Mouse (Mus musculus) hematopoietic stem cell, adult 5-6 weeks (primary cell): ENCODE data around the gene Slc18a2. TPM values are rescaled to one million over a fixed set of nuclear protein-coding genes. Genes with fewer than 3 reads are reported as not detected.

ENCODE experiments used
- ATAC-seq, 2 experiments: fragments of 125-278 bp in 1 of 2; replicated peaks in 1 of 2; 2 replicates each; pipeline ENCODE4 v1.8.0; 2016 to 2017; ENCODE audit warnings: inconsistent platforms in 2 of 2, mild to moderate bottlenecking in 2 of 2, moderate number of reproducible peaks in 2 of 2, low read depth in 1 of 2, moderate TSS enrichment in 1 of 2; ENCODE audit not compliant: low FRiP score in 2 of 2, poor library complexity in 2 of 2, severe bottlenecking in 2 of 2, insufficient read depth in 1 of 2, low TSS enrichment in 1 of 2
- total RNA-seq: library from RNA; stranded (forward); fragments of 172-1452, 232-1000 nt; gene quantifications from 2 replicates; pipeline ENCODE4 v1.2.3, GENCODE M21; 2017

Slc18a2 gene
- total RNA-seq: 29.2 and 35.1 TPM in 2 replicates

GRCm38 (mm10) chr19:59260718-59261442 is at the start of gene Slc18a2:
TSS of gene Slc18a2 (plus strand) at chr19:59260896.
- peak; percentile 55 to 70 for ATAC-seq

DNA sequence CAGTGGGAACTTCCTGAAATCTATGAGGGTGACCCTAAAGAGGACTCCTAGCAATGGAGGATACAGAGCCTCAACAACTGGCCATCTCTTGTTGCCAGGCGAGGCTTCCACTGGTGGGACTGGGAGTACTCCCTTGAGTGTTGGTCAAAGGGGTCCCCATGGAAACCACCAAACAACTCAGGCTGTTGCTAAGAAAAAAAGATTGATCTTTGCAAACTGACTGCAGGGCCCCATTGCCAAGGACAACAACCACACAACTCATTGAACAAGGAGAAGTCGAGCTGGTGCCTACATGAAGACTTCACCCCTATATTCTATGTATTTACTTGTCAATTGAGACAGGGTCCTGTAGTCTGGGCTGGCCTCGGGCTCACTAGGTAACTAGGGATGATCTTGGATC is 43.8 kb upstream of the Slc18a2 start:
- ATAC-seq: no peak

- ATAC-seq: no peak
Observed at GRCm38 (mm10) chr19:59218991-59219390, 41.7 kb upstream of the Slc18a2 start, which contains the start of gene Kcnk18. TSS of gene Kcnk18 (plus strand) at chr19:59219214.

- ATAC-seq: no peak
Observed at GRCm38 (mm10) chr19:59221131-59221530, 39.6 kb upstream of the Slc18a2 start.

DNA sequence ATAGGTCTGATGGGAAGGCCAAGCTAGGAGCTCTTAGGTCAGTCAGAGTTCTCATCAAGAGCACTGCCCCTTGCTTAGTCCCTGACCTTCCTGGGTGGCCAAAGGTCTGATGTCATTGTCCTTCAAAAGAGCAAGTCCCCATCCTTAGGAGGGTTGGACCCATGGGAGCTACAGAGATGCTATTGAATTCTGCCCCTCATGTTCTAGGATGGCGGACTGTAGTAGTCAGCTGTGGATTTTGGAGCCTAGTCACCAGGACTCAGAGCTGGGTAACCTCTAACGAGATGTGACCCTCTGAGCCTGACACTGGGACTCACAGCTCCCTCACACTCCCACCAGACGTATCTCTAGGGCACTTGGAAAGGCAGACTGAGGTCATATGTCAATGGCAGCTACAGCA is 32.3 kb upstream of the Slc18a2 start:
- ATAC-seq: no peak

DNA sequence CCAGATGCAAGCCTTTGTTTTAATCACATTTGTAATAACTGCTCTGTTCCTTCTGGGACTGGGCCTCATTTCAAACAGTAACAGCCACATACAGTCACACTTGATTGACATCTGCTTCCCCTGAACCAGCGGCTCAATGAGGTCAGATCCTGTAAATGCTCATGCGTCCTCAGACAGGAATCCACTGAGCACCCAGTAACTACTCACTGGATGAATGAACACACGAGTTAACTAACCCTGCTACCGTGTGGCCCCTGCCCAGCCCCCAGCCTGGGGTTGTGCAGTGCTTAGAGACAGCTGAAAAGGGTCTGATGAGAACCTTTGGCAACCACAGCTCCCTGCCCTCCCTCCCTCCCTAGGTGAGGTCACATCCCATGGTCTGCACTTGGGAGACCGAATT is 27.9 kb upstream of the Slc18a2 start:
- ATAC-seq: no peak

DNA sequence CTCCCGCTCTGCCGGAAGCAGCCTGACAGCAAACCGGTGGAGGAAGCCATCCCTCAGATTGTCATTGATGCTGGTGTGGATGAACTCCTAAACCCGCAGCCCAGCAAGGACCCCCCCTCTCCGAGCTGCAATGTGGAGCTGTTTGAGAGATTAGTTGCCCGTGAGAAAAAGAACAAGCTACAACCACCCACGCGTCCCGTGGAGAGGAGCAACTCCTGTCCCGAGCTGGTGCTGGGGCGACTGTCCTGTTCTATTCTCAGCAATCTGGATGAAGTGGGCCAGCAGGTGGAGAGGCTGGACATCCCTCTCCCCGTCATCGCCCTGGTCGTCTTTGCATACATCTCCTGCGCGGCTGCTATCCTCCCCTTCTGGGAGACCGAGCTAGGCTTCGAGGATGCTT is 25.7 kb upstream of the Slc18a2 start:
- ATAC-seq: no peak

DNA sequence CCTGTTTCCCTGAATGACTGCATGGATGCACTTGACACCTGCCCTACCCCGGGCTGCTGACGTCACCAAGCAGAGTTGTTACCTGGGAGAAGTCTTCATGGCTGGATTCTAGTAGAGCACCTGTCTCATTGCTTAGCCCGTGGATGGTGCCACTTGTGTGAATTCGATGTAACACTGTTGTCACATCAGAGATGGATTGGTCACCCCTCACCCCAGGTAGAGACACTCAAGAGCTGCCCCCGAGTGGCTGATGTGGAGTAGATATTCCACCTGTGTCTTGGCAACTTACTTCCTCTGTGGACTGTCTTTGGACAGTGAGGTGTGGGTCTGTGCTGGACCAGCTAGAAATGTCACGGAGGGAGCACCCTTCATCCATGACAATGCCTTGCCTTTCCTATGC is 24.6 kb upstream of the Slc18a2 start:
- no peak for ATAC-seq

- no peak for ATAC-seq
Observed at GRCm38 (mm10) chr19:59238630-59239029, 22.1 kb upstream of the Slc18a2 start.

DNA sequence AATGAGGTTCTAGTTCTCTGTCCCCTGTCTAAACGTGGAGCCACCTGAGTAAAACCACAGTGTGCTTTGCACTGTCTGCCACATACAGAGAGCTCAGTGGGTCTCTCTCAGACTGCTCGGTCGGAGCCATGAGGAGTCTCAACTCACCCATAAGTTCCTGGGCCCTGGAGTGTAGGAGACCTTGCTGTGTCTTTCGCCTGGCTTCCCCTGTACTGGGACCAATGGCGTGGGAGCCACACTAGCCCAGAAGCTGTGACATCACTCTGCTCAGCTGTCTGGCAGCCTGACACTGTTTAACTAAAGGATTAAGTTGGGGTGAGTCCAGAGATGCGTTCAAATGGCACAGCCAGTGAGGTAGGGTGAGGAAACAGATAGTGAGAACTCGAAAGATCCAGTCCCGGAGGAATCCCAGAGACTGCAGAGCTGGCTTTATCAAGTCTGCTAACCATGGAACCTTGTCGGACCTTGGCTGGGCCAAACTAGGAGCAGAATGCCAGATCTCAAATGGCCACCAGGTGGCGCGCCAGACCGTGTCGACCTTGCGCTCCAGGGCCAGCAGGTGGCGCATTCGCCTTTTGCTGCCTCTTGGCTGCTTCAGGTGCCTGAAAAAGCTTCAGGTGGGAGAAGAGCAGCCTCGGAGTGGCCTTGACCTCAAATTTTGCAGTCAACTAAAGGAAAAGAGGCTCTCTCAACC is 21.4 kb upstream of the Slc18a2 start:
- ATAC-seq: peak; percentile 82 to 86

DNA sequence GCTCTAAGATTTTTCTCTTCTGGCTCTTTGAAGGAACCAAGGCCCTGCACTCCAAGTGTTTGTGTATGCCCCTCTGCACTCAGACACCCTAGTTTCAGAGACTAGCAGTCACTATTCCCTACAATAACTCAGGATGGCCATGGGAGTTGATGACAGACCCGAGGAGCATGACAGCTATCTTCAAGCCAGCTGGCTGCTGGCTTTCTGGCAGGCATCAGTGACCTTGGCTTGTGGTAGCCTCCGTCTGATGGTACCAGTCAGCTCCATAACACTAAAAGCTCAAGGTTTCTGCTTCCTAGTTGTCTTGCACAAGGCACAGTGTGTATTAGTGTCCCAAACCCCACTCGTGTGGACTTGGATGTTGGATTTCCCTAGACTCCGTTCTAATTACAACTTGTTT is 18.7 kb upstream of the Slc18a2 start:
- ATAC-seq: no peak

DNA sequence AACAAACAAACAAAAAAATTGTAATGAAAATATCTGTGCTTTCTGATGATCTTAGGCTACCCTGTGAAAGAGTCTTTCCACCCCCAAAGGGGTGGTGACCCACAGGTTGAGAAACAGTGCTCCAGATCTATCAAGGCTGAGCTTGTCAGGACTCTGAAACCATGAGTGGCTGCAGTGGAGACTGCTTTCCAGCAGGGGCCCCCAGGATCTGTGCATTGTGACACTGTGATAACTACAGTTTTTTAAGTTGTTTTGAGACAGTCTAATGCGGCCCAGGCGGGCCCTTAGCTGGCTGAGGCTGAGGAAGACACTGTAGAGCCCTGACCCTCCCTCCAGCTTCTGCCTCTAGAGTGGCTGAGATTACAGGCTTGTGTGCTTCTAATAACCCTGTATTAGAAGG is 17.6 kb upstream of the Slc18a2 start:
- peak; percentile 29 to 48; a peak in 3 of 4 replicates for ATAC-seq

DNA sequence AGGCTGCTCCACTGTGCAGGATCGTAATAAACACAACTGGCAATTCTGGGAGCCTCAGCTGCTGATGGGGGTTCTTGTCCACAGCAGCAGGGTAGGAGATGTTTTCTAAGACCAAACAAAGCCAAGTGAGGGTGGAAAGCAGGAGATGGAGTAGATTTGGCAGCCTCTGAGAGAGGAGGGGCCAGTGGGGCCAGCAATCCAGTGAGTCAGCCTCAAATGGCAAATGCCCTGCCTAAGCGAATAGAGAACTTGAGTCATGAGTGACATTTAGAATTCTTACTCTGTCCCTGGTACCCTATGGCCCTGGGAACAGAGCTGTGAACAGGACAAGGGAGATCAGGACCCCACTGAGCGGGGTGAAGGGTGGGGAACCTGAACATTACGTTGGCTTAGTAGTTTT is 12.6 kb upstream of the Slc18a2 start:
- ATAC-seq: peak; percentile 19 to 52; a peak in 3 of 4 replicates

DNA sequence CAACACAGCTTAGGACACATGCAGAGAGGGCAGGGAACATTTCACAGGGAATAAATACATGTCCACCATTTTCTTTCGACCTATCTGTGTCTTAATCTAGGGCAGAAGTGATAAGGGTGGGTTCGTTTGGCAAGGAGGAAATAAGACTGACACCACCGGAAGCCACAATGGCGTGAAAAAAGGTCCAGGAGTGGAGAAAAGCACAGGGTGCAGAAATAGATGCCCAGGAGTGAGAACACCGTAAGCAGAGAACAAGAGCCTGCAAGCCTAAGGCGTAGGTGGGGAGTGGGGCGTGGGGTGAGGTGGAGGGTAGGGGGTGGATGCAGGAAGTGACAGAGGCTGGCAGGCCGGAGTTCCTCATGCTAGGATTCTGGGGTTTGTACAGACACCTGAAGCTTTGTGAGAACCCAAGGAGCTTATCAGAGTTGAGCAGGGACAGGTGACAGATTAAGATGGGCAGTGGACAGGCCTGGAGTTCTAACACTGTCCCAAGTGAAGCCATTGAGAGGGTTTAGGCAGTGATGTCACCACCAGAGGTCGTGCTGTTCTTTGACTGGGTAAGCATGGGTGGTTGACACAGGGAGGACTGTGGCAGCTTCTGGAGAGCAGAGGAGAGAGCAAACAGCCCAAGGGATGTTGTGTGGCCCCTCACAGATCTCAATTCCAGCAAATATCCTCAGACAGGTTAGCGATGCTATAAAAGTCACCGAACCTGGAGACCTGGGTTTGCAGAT is 12.0 kb upstream of the Slc18a2 start:
- ATAC-seq: peak; percentile 54 to 62

GRCm38 (mm10) chr19:59252651-59253050 is 8.0 kb upstream of the Slc18a2 start:
- ATAC-seq: peak; percentile 44 to 55; a peak in 3 of 4 replicates

- ATAC-seq: no peak
Observed at GRCm38 (mm10) chr19:59259633-59260032, 1.1 kb upstream of the Slc18a2 start.

- peak; percentile 25 to 42; a peak in 2 of 4 replicates for ATAC-seq
Observed at GRCm38 (mm10) chr19:59261604-59262003, 908 bp downstream of the Slc18a2 start.

- ATAC-seq: no peak
Observed at GRCm38 (mm10) chr19:59263171-59263570, 2.5 kb downstream of the Slc18a2 start.
